Mouse (Mus musculus) monocyte, adult 59 days (primary cell): ENCODE data around the gene Hist1h4b. TPM values are rescaled to one million over a fixed set of nuclear protein-coding genes. Genes with fewer than 3 reads are reported as not detected.

ENCODE experiments used
- total RNA-seq, 2 experiments: library from RNA; stranded (reverse); gene quantifications; one replicate each; pipeline ENCODE4 v1.2.4; 2023

The Hist1h4b gene
- 100 to 1,000 TPM in 1 of 2 experiments, 10 to 100 TPM in 1; 84.1 to 109 TPM for total RNA-seq

GRCm38 (mm10) chr13:23756790-23757189 is at the start of gene Hist1h4b:
Hist1h4b (plus strand) TSS chr13:23757013.

GRCm38 (mm10) chr13:23710374-23711089 is 46.3 kb upstream of the Hist1h4b start, which contains the start of gene Hfe:
Hfe (minus strand) TSS chr13:23710854.

GRCm38 (mm10) chr13:23738677-23739068 is 18.1 kb upstream of the Hist1h4b start, which contains the start of gene Hist1h1c:
Hist1h1c (plus strand) TSS chr13:23738808.

GRCm38 (mm10) chr13:23745381-23746161 is 11.2 kb upstream of the Hist1h4b start, which contains the start of gene Hist1h3c:
Hist1h3c (minus strand) TSS chr13:23745602.

GRCm38 (mm10) chr13:23746201-23747080 is 10.4 kb upstream of the Hist1h4b start, which contains the start of gene Hist1h2bb:
Hist1h2bb (plus strand) TSS chr13:23746734.

GRCm38 (mm10) chr13:23750839-23751477 is 5.9 kb upstream of the Hist1h4b start, which contains the start of gene Hist1h2ab:
Hist1h2ab (plus strand) TSS chr13:23751126.

GRCm38 (mm10) chr13:23752067-23752741 is 4.6 kb upstream of the Hist1h4b start, which contains the start of gene Hist1h3b:
Hist1h3b (plus strand) TSS chr13:23752267.

GRCm38 (mm10) chr13:23760972-23761864 is 4.4 kb downstream of the Hist1h4b start, which contains the start of gene Hist1h4a:
Hist1h4a (minus strand) TSS chr13:23761230.

GRCm38 (mm10) chr13:23761871-23762821 is 5.3 kb downstream of the Hist1h4b start, which contains the start of gene Hist1h3a:
Hist1h3a (minus strand) TSS chr13:23762386.

GRCm38 (mm10) chr13:23763586-23764323 is 6.9 kb downstream of the Hist1h4b start, which contains the start of gene Hist1h1a:
Hist1h1a (plus strand) TSS chr13:23763666.

GRCm38 (mm10) chr13:23769613-23770012 is 12.8 kb downstream of the Hist1h4b start, which contains the start of gene Trim38:
Trim38 (plus strand) TSS chr13:23769913.

GRCm38 (mm10) chr13:23806422-23807052 is 49.7 kb downstream of the Hist1h4b start, which contains the start of gene Slc17a2:
Slc17a2 (plus strand) TSS chr13:23806993.

Other genes with a start within 250 kb of the Hist1h4b start
- 100 to 1,000 TPM; 288 to 289 TPM for gene Hist1h4h, start 226.0 kb upstream of the Hist1h4b start, total RNA-seq
- gene Hist1h2af, start 223.1 kb upstream of the Hist1h4b start, total RNA-seq: 10 to 100 TPM; 13.0 to 16.8 TPM
- gene Hist1h3g, start 221.6 kb upstream of the Hist1h4b start, total RNA-seq: 1 to 10 TPM; 4.0 to 7.1 TPM
- 1 to 10 TPM; 5.8 to 8.7 TPM for gene Hist1h2bh, start 213.6 kb upstream of the Hist1h4b start, total RNA-seq
- 10 to 100 TPM; 46.7 to 47.0 TPM for gene Hist1h3f, start 213.0 kb upstream of the Hist1h4b start, total RNA-seq
- 100 to 1,000 TPM in 1 of 2 experiments, 10 to 100 TPM in 1; 82.9 to 103 TPM for gene Hist1h4f, start 205.4 kb upstream of the Hist1h4b start, total RNA-seq
- gene Hist1h1d, start 203.8 kb upstream of the Hist1h4b start, total RNA-seq: 10 to 100 TPM; 41.3 to 48.8 TPM
- 100 to 1,000 TPM; 229 to 249 TPM for gene Hist1h3e, start 194.6 kb upstream of the Hist1h4b start, total RNA-seq
- gene Hist1h2ae, start 185.8 kb upstream of the Hist1h4b start, total RNA-seq: 10 to 100 TPM; 17.9 to 24.4 TPM
- 100 to 1,000 TPM; 418 to 452 TPM for gene Hist1h2bg, start 185.6 kb upstream of the Hist1h4b start, total RNA-seq
- 100 to 1,000 TPM; 146 to 182 TPM for gene Hist1h2bf, start 182.8 kb upstream of the Hist1h4b start, total RNA-seq
- 10 to 100 TPM; 32.0 to 39.2 TPM for gene Hist1h2ad, start 182.6 kb upstream of the Hist1h4b start, total RNA-seq
- 10 to 100 TPM; 24.7 to 26.8 TPM for gene Hist1h3d, start 181.2 kb upstream of the Hist1h4b start, total RNA-seq
- 100 to 1,000 TPM; 179 to 193 TPM for gene Hist1h4d, start 175.4 kb upstream of the Hist1h4b start, total RNA-seq
- 10 to 100 TPM; 24.2 to 27.4 TPM for gene Hist1h2be, start 135.9 kb upstream of the Hist1h4b start, total RNA-seq
- gene Hist1h1e, start 134.5 kb upstream of the Hist1h4b start, total RNA-seq: 100 to 1,000 TPM; 580 to 629 TPM
- gene Hist1h2ac, start 73.1 kb upstream of the Hist1h4b start, total RNA-seq: 10 to 100 TPM; 16.6 to 18.1 TPM
- gene Hist1h2bc, start 72.8 kb upstream of the Hist1h4b start, total RNA-seq: 10 to 100 TPM; 36.5 to 38.0 TPM
- under 1 TPM in 1 of 2 experiments, not detected in 1; 0.73 TPM for gene Hist1h1t, start 61.2 kb upstream of the Hist1h4b start, total RNA-seq
- gene Hist1h4c, start 58.6 kb upstream of the Hist1h4b start, total RNA-seq: 100 to 1,000 TPM; 164 to 221 TPM
- gene Hfe, start 46.2 kb upstream of the Hist1h4b start, total RNA-seq: 100 to 1,000 TPM; 136 to 146 TPM
- gene Hist1h1c, start 18.2 kb upstream of the Hist1h4b start, total RNA-seq: 1,000 to 10,000 TPM; 1,025 to 1,075 TPM
- gene Hist1h3c, start 11.4 kb upstream of the Hist1h4b start, total RNA-seq: 1 to 10 TPM; 5.7 to 5.9 TPM
- gene Hist1h2bb, start 10.3 kb upstream of the Hist1h4b start, total RNA-seq: 10 to 100 TPM; 58.8 to 70.5 TPM
- gene Hist1h2ab, start 5.9 kb upstream of the Hist1h4b start, total RNA-seq: 10 to 100 TPM; 44.8 to 51.5 TPM
- 10 to 100 TPM; 32.0 to 33.9 TPM for gene Hist1h3b, start 4.7 kb upstream of the Hist1h4b start, total RNA-seq
- 100 to 1,000 TPM; 158 to 172 TPM for gene Hist1h4a, start 4.2 kb downstream of the Hist1h4b start, total RNA-seq
- 100 to 1,000 TPM; 333 to 340 TPM for gene Hist1h3a, start 5.4 kb downstream of the Hist1h4b start, total RNA-seq
- gene Hist1h1a, start 6.7 kb downstream of the Hist1h4b start, total RNA-seq: 10 to 100 TPM; 34.1 to 37.9 TPM
- not detected for gene Trim38, start 12.9 kb downstream of the Hist1h4b start, total RNA-seq
- not detected for gene Slc17a2, start 50.0 kb downstream of the Hist1h4b start, total RNA-seq
- not detected for gene Slc17a3, start 82.4 kb downstream of the Hist1h4b start, total RNA-seq
- gene Slc17a1, start 110.7 kb downstream of the Hist1h4b start, total RNA-seq: not detected
- gene Slc17a4, start 158.0 kb downstream of the Hist1h4b start, total RNA-seq: not detected
- not detected for gene Hist1h2ba, start 177.1 kb downstream of the Hist1h4b start, total RNA-seq
- gene Hist1h2aa, start 177.4 kb downstream of the Hist1h4b start, total RNA-seq: not detected
- not detected for gene Scgn, start 234.2 kb downstream of the Hist1h4b start, total RNA-seq